ENCODE assay signal across 9 mouse cellular contexts in the genomic region with DNA sequence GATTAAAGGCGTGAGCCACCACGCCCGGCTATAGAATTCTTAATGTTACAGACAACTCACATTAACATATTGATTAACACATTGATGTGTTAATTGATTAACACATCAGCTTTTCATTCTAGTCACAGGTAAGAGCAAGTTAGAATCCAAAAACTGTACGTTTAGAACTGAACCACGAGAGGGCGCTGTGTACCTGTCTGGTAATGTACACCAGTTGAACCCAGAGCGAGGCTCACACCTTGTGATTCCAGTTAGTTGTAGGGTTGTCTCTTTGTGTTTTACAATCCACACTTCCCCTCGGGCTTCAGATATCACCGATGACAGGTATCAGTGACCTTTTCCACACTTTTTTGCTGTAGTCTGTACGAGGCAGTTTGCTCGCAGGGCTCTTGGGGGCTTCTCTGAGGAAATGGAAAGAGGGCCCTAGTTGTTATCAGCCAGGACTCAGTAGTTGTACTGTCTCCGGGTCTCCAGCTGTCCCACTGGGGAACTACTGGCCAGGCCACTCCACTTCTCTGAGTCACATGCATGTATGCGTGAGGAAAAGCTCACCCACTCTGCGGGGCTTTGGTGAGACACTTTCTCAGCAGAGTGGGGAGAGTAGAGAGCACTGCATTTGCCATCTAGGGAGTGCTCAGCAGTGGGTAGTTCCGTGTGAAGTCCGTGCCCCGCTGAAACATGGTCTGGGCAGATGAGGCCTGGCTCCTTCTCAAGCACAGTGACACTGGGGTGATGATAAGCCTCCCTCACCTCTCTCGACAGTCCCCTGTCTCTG. TPM values are rescaled to one million over a fixed set of nuclear protein-coding genes. Genes with fewer than 3 reads are reported as not detected.
DNase-seq lines count a peak whose midpoint lies in the region; ATAC-seq and TF ChIP-seq lines count a peak whose summit lies in the region.
"Had no signal": no experiment of that assay in that cellular context is flagged by ENCODE, and none has a peak within 500 bp of the region (broad histone marks: within the 10 kb centered on the region; RNA-seq: fewer than 3 reads in every experiment).

No protein-coding gene starts in this region.

- H3K79me2 ChIP-seq in CH12.LX (replicated peaks; ENCODE audit: control insufficient read depth, extremely low read depth, insufficient read depth, poor library complexity, severe bottlenecking), result no peaks in the 10 kb centered on the region

- no peaks in the 10 kb centered on the region for H3K4me1 ChIP-seq in CH12.LX (ENCODE audit: control insufficient read depth in 1 of 2, insufficient read depth in 2 of 2)
- no peaks in the 10 kb centered on the region for H3K4me1 ChIP-seq in stomach, embryonic 15.5 days

- no peaks in the 10 kb centered on the region for H3K27me3 ChIP-seq in CH12.LX (replicated peaks)
- no peaks in the 10 kb centered on the region for H3K27me3 ChIP-seq in stomach, embryonic 15.5 days (replicated peaks)

- no peaks in the 10 kb centered on the region for H3K36me3 ChIP-seq in CH12.LX (replicated peaks in 1 of 2; ENCODE audit: control insufficient read depth in 1 of 2, insufficient read depth in 1 of 2, low read length in 1 of 2)
- H3K36me3 ChIP-seq in stomach, embryonic 15.5 days, result no peaks in the 10 kb centered on the region

- H3K9ac ChIP-seq in CH12.LX (ENCODE audit: insufficient read depth, low read depth), result no peak overlapping the region
- H3K9ac ChIP-seq in stomach, embryonic 15.5 days, result no peak overlapping the region

- no peak overlapping the region for H3K27ac ChIP-seq in gastrocnemius, adult 2 months
- no peak overlapping the region for H3K27ac ChIP-seq in CH12.LX (ENCODE audit: insufficient read depth, low read depth)
- H3K27ac ChIP-seq in stomach, embryonic 15.5 days, result no peak overlapping the region
- H3K27ac ChIP-seq: macrophage had no signal

- in situ Hi-C loops in CH12.LX (cut with MboI; ENCODE audit: low pct_ligation_motif_present, low pct_unique_long_range_greater_than_20kb, low sequenced_read_pairs), result loop anchor here (10.0 kb wide), 1 partner anchor 60 kb away; no protein-coding TSS in a partner anchor

- peak; percentile 54; the same call in 1 of the 2 replicates for ATAC-seq in megakaryocyte, adult 5-6 weeks (ENCODE audit: poor library complexity, severe bottlenecking)
- ATAC-seq in stomach, embryonic 15.5 days (ENCODE audit: insufficient read depth, low FRiP score, low read depth), result 0 out of 2 replicates have a peak, but pooled peaks have one; percentile 43

- no peak for TF ChIP-seq POLR2A in CH12.LX (IDR thresholded peaks at IDR 0.05; ENCODE audit: low read depth, low read length)

- TF ChIP-seq CTCF in gastrocnemius, adult 2 months (IDR thresholded peaks at IDR 0.05), result peak; percentile 70
- TF ChIP-seq CTCF in CH12.LX (conservative IDR thresholded peaks at IDR 0.05 in 1 of 2, IDR thresholded peaks at IDR 0.05 in 1 of 2; ENCODE audit: low read depth in 2 of 2, low read length in 2 of 2), result peak; percentile 48 to 76

- peak; percentile 79 for TF ChIP-seq RAD21 in CH12.LX (IDR thresholded peaks at IDR 0.05; ENCODE audit: low read depth, low read length)

- TF ChIP-seq EP300 in CH12.LX (IDR thresholded peaks at IDR 0.05; ENCODE audit: low read length), result no peak

- 34% methylated on average over 18 of the region's 18 CpGs for WGBS in stomach, embryonic 15.5 days

- intact Hi-C loops in gastrocnemius, adult 2 months (cut with DNase I), result loop anchor here (1.0 kb wide), 1 partner anchor 58 kb away; no protein-coding TSS in a partner anchor

- dilution Hi-C loops in CH12.LX (cut with MboI; ENCODE audit: extremely low pct_ligation_motif_present, extremely low pct_unique_long_range_greater_than_20kb, low sequenced_read_pairs), result no loop called here

- no peak overlapping the region for H3K4me3 ChIP-seq in gastrocnemius, adult 2 months
- no peak overlapping the region for H3K4me3 ChIP-seq in CH12.LX (replicated peaks in 1 of 3; ENCODE audit: low read depth in 2 of 3, low read length in 2 of 3, poor library complexity in 1 of 3)
- no peak overlapping the region for H3K4me3 ChIP-seq in stomach, embryonic 15.5 days (replicated peaks)

- H3K4me2 ChIP-seq in CH12.LX (ENCODE audit: insufficient read depth, low read depth, poor library complexity, severe bottlenecking), result no peak overlapping the region
- no peak overlapping the region for H3K4me2 ChIP-seq in stomach, embryonic 15.5 days

- peak; percentile 50 for DNase-seq in gastrocnemius, adult 2 months
- no peak for DNase-seq in gastrocnemius, adult 8-10 months (ENCODE audit: low spot score in 2 of 2)
- DNase-seq in CH12.LX (ENCODE audit: extremely low read depth), result peak; percentile 49
- peak; percentile 62 for DNase-seq in c-Kit-positive CD71-positive TER-119-positive erythroid progenitor cells, embryonic 14.5 days (ENCODE audit: low spot score)
- DNase-seq in frontal cortex, adult 2 months (ENCODE audit: extremely low spot score in 1 of 2, low spot score in 1 of 2), result peak; percentile 1 to 39
- DNase-seq in kidney, postnatal 10 days, result peak; percentile 71

- H3K9me3 ChIP-seq in CH12.LX (replicated peaks; ENCODE audit: low read length), result no peaks in the 10 kb centered on the region
- no peaks in the 10 kb centered on the region for H3K9me3 ChIP-seq in stomach, embryonic 15.5 days

TF ChIP-seq in CH12.LX, 34 proteins besides CTCF, POLR2A, EP300 and RAD21:
- TF ChIP-seq JUND (conservative IDR thresholded peaks at IDR 0.05; ENCODE audit: low read depth, low read length), result no peak
- TF ChIP-seq SMC3 (IDR thresholded peaks at IDR 0.05; ENCODE audit: low read depth, low read length), result peak; percentile 77

RNA-seq across cellular contexts. Expression of a gene that starts 7.7 kb away (rescaled TPM):
- not detected for total RNA-seq in gastrocnemius, adult 2 months (2021)
- total RNA-seq in gastrocnemius, adult 8-10 months (2022), result not detected
- total RNA-seq in CH12.LX (2012; rRNA removed) (not detected in 2 replicates), CH12.LX (2014; rRNA removed) (not detected in 2 replicates)
- not detected in 2 replicates for polyA plus RNA-seq in CH12.LX (2012; ENCODE audit: insufficient read length, low read depth)
- polyA plus RNA-seq in frontal cortex, adult 2 months (2012; rRNA removed), result 0.24 and 0.46 TPM in 2 replicates
- total RNA-seq in megakaryocyte, adult 5-6 weeks (2015), result not detected in 2 replicates
- not detected in 2 replicates for total RNA-seq in megakaryocyte, adult 5-6 weeks (2017)
- polyA plus RNA-seq in stomach, embryonic 15.5 days (2015; fragmentation: Nextera tagmentation; extraction: Ambion mirVana), result not detected in 2 replicates
- polyA plus RNA-seq: macrophage had no signal

RNA-seq across cellular contexts. Expression of a gene that starts 26.1 kb away (rescaled TPM):
- total RNA-seq in gastrocnemius, adult 2 months (2021), result not detected
- total RNA-seq in gastrocnemius, adult 8-10 months (2022), result under 1 TPM in 1 of 4 experiments, not detected in 3; 0.08 TPM
- total RNA-seq in CH12.LX (2012; rRNA removed) (not detected in 2 replicates), CH12.LX (2014; rRNA removed) (not detected in 2 replicates)
- polyA plus RNA-seq in CH12.LX (2012; ENCODE audit: insufficient read length, low read depth), result 0.07 TPM in 1 of 2 replicates, not detected in the other
- 0.06 and 0.20 TPM in 2 replicates for polyA plus RNA-seq in frontal cortex, adult 2 months (2012; rRNA removed)
- not detected in 2 replicates for total RNA-seq in megakaryocyte, adult 5-6 weeks (2015)
- total RNA-seq in megakaryocyte, adult 5-6 weeks (2017), result not detected in 2 replicates
- polyA plus RNA-seq in stomach, embryonic 15.5 days (2015; fragmentation: Nextera tagmentation; extraction: Ambion mirVana), result 12.0 and 17.7 TPM in 2 replicates
- polyA plus RNA-seq: macrophage had no signal

Comparison
In these comparisons a context has a peak if more than half of its experiments do, and no peak if none do; other contexts are left out.
1. DNase-seq: peak in gastrocnemius, adult 2 months (single experiment), CH12.LX (single experiment), c-Kit-positive CD71-positive TER-119-positive erythroid progenitor cells, embryonic 14.5 days (single experiment), frontal cortex, adult 2 months (2 of 2) and kidney, postnatal 10 days (single experiment); none in gastrocnemius, adult 8-10 months (0 of 2).